11 mouse cellular contexts compared by ENCODE assay signal in the genomic region with DNA sequence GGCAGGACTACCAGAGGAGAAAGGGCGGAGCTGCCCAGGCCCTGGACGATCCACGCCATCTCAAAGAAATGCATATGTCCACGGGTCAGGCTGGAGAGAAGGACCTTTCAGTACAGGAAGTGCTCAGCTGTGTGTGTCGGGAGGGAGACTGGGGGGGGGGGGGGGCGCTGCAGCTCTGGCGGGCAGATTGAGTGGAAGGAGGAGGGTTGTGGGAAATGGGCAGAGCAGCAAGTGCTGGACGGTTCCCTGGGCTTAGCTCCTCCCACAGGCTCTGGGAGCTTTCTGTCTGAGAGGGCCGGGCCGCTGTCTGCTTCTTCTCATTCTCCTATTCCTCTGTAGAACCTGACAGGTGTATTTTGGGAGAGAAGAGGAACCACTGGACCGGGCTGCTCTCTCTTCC. TPM values are rescaled to one million over a fixed set of nuclear protein-coding genes. Genes with fewer than 3 reads are reported as not detected.
DNase-seq lines count a peak whose midpoint lies in the region; ATAC-seq and TF ChIP-seq lines count a peak whose summit lies in the region.
"Had no signal": no experiment of that assay in that cellular context is flagged by ENCODE, and none has a peak within 500 bp of the region (broad histone marks: within the 10 kb centered on the region; RNA-seq: fewer than 3 reads in every experiment).

No protein-coding gene starts in this region.

- no peak overlapping the region for H3K27ac ChIP-seq in kidney, embryonic 16.5 days (ENCODE audit: low read length)
- H3K27ac ChIP-seq in intestine, embryonic 16.5 days (ENCODE audit: low read length) = peak overlapping the region; percentile 54
- no peak overlapping the region for H3K27ac ChIP-seq in forebrain, embryonic 14.5 days (ENCODE audit: low read depth, low read length)
- H3K27ac ChIP-seq: heart, embryonic 13.5 days; liver, embryonic 13.5 days had no signal

- no peak overlapping the region for H3K4me2 ChIP-seq in kidney, embryonic 16.5 days (replicated peaks; ENCODE audit: low read depth, low read length)
- H3K4me2 ChIP-seq in intestine, embryonic 16.5 days (ENCODE audit: low read depth, low read length) = no peak overlapping the region
- H3K4me2 ChIP-seq in forebrain, embryonic 14.5 days (ENCODE audit: low read length) = no peak overlapping the region
- H3K4me2 ChIP-seq: heart, embryonic 13.5 days; liver, embryonic 13.5 days had no signal

- ATAC-seq in kidney, embryonic 16.5 days (ENCODE audit: low FRiP score, low TSS enrichment) = peak; percentile 13; the same call in 1 of the 2 replicates
- peak; percentile 43; the same call in 1 of the 2 replicates for ATAC-seq in intestine, embryonic 16.5 days
- ATAC-seq in forebrain, embryonic 14.5 days = no peak
- ATAC-seq: Patski had no signal

- H3K9me3 ChIP-seq in kidney, embryonic 16.5 days (ENCODE audit: low read length) = no peaks in the 10 kb centered on the region
- H3K9me3 ChIP-seq in E14TG2a.4 (ENCODE audit: low read length) = no peaks in the 10 kb centered on the region
- no peaks in the 10 kb centered on the region for H3K9me3 ChIP-seq in intestine, embryonic 16.5 days (ENCODE audit: control insufficient read depth, low read length)
- H3K9me3 ChIP-seq in forebrain, embryonic 14.5 days (replicated peaks; ENCODE audit: control insufficient read depth, low read length) = no peaks in the 10 kb centered on the region
- H3K9me3 ChIP-seq: heart, embryonic 13.5 days; liver, embryonic 13.5 days had no signal

- H3K4me3 ChIP-seq in kidney, embryonic 16.5 days (ENCODE audit: low read length) = no peak overlapping the region
- 0 out of 2 replicates have a peak overlapping the region, but pooled peaks have one; percentile 10 for H3K4me3 ChIP-seq in E14TG2a.4 (replicated peaks; ENCODE audit: low read length)
- no peak overlapping the region for H3K4me3 ChIP-seq in intestine, embryonic 16.5 days (ENCODE audit: low read length)
- H3K4me3 ChIP-seq in forebrain, embryonic 14.5 days (ENCODE audit: low read depth, low read length) = no peak overlapping the region
- H3K4me3 ChIP-seq: heart, embryonic 13.5 days; liver, embryonic 13.5 days had no signal

- H3K4me1 ChIP-seq in kidney, embryonic 16.5 days (ENCODE audit: insufficient read depth, low read length) = peaks cover 18% of the 10 kb centered on the region
- peaks cover 52% of the 10 kb centered on the region for H3K4me1 ChIP-seq in E14TG2a.4 (replicated peaks; ENCODE audit: low read depth, low read length)
- peaks cover 17% of the 10 kb centered on the region; the same call in 1 of the 2 replicates for H3K4me1 ChIP-seq in intestine, embryonic 16.5 days (ENCODE audit: control insufficient read depth, insufficient read depth, low read length)
- 0 out of 2 replicates have a peak, but pooled peaks cover 2% of the 10 kb centered on the region for H3K4me1 ChIP-seq in forebrain, embryonic 14.5 days (ENCODE audit: control insufficient read depth, insufficient read depth, low read length)

- H3K36me3 ChIP-seq in kidney, embryonic 16.5 days (ENCODE audit: insufficient read depth, low read length) = no peaks in the 10 kb centered on the region
- no peaks in the 10 kb centered on the region for H3K36me3 ChIP-seq in E14TG2a.4 (ENCODE audit: insufficient read depth, low read length)
- no peaks in the 10 kb centered on the region for H3K36me3 ChIP-seq in intestine, embryonic 16.5 days (ENCODE audit: control insufficient read depth, insufficient read depth, low read length)
- H3K36me3 ChIP-seq in forebrain, embryonic 14.5 days (ENCODE audit: control insufficient read depth, insufficient read depth, low read length) = 0 out of 2 replicates have a peak, but pooled peaks cover 5% of the 10 kb centered on the region
- H3K36me3 ChIP-seq: heart, embryonic 13.5 days; liver, embryonic 13.5 days had no signal

- 28% methylated on average over 9 of the region's 11 CpGs for WGBS in kidney, embryonic 16.5 days
- 24% methylated on average over 9 of the region's 11 CpGs for WGBS in intestine, embryonic 16.5 days
- 36% methylated on average over 11 of the region's 11 CpGs for WGBS in forebrain, embryonic 14.5 days

- H3K9ac ChIP-seq in kidney, embryonic 16.5 days (replicated peaks; ENCODE audit: low read length) = no peak overlapping the region
- no peak overlapping the region for H3K9ac ChIP-seq in intestine, embryonic 16.5 days (ENCODE audit: low read depth, low read length)
- H3K9ac ChIP-seq in forebrain, embryonic 14.5 days (ENCODE audit: low read length) = no peak overlapping the region
- H3K9ac ChIP-seq: heart, embryonic 13.5 days; liver, embryonic 13.5 days had no signal

- no peak for DNase-seq in kidney, adult 9 months
- peak; percentile 17 for DNase-seq in Muller cell, postnatal 12 days (ENCODE audit: inconsistent ontology term)
- no peak for DNase-seq in adrenal gland, postnatal 10 days
- DNase-seq in forebrain, embryonic 14.5 days (ENCODE audit: low spot score) = no peak
- no peak for DNase-seq in cerebellum, postnatal 36 days
- DNase-seq: liver, embryonic 13.5 days had no signal

- peaks cover 5% of the 10 kb centered on the region for H3K27me3 ChIP-seq in kidney, embryonic 16.5 days (ENCODE audit: insufficient read depth, low read length)
- H3K27me3 ChIP-seq in E14TG2a.4 (ENCODE audit: insufficient read depth, low read length) = peaks cover 42% of the 10 kb centered on the region
- peaks cover 8% of the 10 kb centered on the region; the same call in 1 of the 2 replicates for H3K27me3 ChIP-seq in intestine, embryonic 16.5 days (replicated peaks; ENCODE audit: control insufficient read depth, insufficient read depth, low read length)
- 0 out of 2 replicates have a peak, but pooled peaks cover 4% of the 10 kb centered on the region for H3K27me3 ChIP-seq in forebrain, embryonic 14.5 days (replicated peaks; ENCODE audit: control insufficient read depth, insufficient read depth, low read length)
- H3K27me3 ChIP-seq: Patski had no signal

- no peak for TF ChIP-seq CTCF in E14TG2a.4 (conservative IDR thresholded peaks at IDR 0.05; ENCODE audit: low read length)

RNA-seq across cellular contexts. Expression of gene Rps6kl1, which starts 4.7 kb away (rescaled TPM):
- polyA plus RNA-seq in kidney, embryonic 16.5 days (2015; fragmentation: Nextera tagmentation; extraction: Ambion mirVana) = 0.86 and 1.1 TPM in 2 replicates
- polyA plus RNA-seq in intestine, embryonic 16.5 days (2015; fragmentation: Nextera tagmentation; extraction: Ambion mirVana) = 2.4 TPM in 2 replicates
- total RNA-seq in adrenal gland, postnatal 10 days (2021) = 1 to 10 TPM; 1.1 to 2.3 TPM
- polyA plus RNA-seq in forebrain, embryonic 14.5 days (2014; fragmentation: Nextera tagmentation; extraction: Ambion mirVana) = 11.7 and 16.6 TPM in 2 replicates

RNA-seq across cellular contexts. Expression of gene Pgf, which starts 31.2 kb away (rescaled TPM):
- 16.9 and 18.4 TPM in 2 replicates for polyA plus RNA-seq in kidney, embryonic 16.5 days (2015; fragmentation: Nextera tagmentation; extraction: Ambion mirVana)
- polyA plus RNA-seq in intestine, embryonic 16.5 days (2015; fragmentation: Nextera tagmentation; extraction: Ambion mirVana) = 12.4 and 14.0 TPM in 2 replicates
- total RNA-seq in adrenal gland, postnatal 10 days (2021) = 1 to 10 TPM; 1.8 TPM
- polyA plus RNA-seq in forebrain, embryonic 14.5 days (2014; fragmentation: Nextera tagmentation; extraction: Ambion mirVana) = 6.7 and 7.2 TPM in 2 replicates

RNA-seq across cellular contexts. Expression of gene Dlst, which starts 35.7 kb away (rescaled TPM):
- 153 TPM in 2 replicates for polyA plus RNA-seq in kidney, embryonic 16.5 days (2015; fragmentation: Nextera tagmentation; extraction: Ambion mirVana)
- 146 and 158 TPM in 2 replicates for polyA plus RNA-seq in intestine, embryonic 16.5 days (2015; fragmentation: Nextera tagmentation; extraction: Ambion mirVana)
- total RNA-seq in adrenal gland, postnatal 10 days (2021) = 100 to 1,000 TPM; 710 to 782 TPM
- 77.5 and 87.1 TPM in 2 replicates for polyA plus RNA-seq in forebrain, embryonic 14.5 days (2014; fragmentation: Nextera tagmentation; extraction: Ambion mirVana)

RNA-seq across cellular contexts. Expression of gene Prox2, which starts 35.8 kb away (rescaled TPM):
- 3.7 and 4.9 TPM in 2 replicates for polyA plus RNA-seq in kidney, embryonic 16.5 days (2015; fragmentation: Nextera tagmentation; extraction: Ambion mirVana)
- polyA plus RNA-seq in intestine, embryonic 16.5 days (2015; fragmentation: Nextera tagmentation; extraction: Ambion mirVana) = 1.7 and 2.3 TPM in 2 replicates
- total RNA-seq in adrenal gland, postnatal 10 days (2021) = 1 to 10 TPM; 6.2 to 7.5 TPM
- polyA plus RNA-seq in forebrain, embryonic 14.5 days (2014; fragmentation: Nextera tagmentation; extraction: Ambion mirVana) = 1.3 and 1.6 TPM in 2 replicates
